Mouse (Mus musculus): ENCODE results near the gene Fgfrl1. TPM values are rescaled to one million over a fixed set of nuclear protein-coding genes. Genes with fewer than 3 reads are reported as not detected.

Gene Fgfrl1
- 10 to 100 TPM; 20.0 to 20.6 TPM for total RNA-seq (2021)

DNA sequence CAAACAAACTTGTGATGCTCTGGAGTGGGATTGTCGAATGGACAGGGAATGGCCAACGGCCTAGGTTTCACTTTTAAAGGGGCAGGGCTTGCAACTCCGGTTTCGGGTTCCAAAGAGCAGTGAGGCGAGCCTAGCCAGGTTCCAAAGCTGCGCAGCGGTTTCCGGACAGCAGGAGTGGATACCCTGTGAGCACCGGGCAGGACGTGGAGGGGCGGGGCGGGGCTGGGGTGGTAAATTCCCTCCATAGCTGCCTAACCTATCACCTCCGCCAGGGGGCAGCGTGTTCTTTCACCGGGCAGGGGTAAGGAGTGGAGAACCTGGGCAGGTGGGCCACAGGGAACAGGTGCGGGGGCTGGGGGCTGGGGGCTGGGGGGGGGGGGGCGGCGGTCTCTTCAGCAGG is at the start of gene Fgfrl1:
Gene Fgfrl1 (plus strand): TSS at position 112 of the 400 bp plus-strand sequence.
- no peak for DNase-seq (ENCODE audit: low spot score in 2 of 2)
- intact Hi-C loops (cut with DNase I) = loop anchor here (10.0 kb wide), 1 partner anchor 1403 kb away; the partner anchor contains the start of genes Gm35315 and Plcxd1

DNA sequence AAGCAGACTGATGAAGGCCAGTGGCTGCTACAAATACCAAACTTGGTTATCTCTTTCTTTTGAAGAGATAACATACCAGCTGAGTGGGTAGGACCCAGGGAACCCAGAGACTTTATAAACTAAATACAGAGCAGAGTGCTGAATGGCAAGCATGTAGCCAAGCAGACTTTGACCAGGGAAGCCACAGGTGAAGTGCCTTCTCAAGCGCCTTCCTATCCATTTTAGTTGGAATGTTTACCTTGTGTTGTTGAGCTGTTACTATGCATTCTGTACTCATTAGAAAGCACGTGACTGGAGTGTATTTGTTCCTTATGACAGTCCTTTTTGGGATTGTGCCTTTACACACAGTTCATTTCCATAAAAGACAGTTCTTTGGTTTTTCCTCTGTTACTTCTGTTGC is 48.5 kb upstream of the Fgfrl1 start:
- intact Hi-C loops (cut with DNase I) = loop anchor here (5.0 kb wide), 1 partner anchor 211 kb away; the partner anchor contains the start of gene Atp5k
- no peak for DNase-seq (ENCODE audit: low spot score in 2 of 2)

DNA sequence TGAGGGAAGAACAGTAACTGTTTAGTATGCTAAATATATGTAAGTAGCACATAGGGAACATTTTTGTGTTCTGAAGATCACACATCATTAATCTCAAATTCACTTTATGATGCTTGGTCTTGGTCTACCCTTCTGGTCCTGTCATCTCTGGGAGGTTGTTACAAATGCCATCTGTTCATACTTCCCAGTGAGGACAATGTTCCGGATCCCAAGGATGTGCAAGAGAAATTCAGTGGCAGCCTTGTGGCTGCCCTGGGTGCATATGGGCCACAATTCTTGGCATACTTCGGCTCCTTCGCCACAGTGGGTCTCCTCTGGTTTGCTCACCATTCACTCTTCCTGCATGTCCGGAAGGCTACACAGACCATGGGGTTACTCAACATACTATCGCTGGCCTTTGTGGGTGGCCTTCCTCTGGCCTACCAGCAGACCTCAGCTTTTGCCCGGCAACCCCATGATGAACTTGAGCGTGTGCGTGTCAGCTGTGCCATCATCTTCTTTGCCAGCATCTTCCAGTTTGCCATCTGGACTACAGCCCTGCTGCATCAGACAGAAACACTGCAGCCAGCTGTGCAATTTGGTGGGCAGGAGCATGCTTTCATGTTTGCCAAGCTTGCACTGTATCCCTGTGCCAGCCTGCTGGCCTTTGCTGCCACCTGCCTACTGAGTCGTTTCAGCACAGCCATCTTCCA is 46.4 kb upstream of the Fgfrl1 start:
- intact Hi-C loops (cut with DNase I) = no loop called here
- DNase-seq (ENCODE audit: low spot score in 2 of 2) = peak in 1 of 2 experiments; percentile 66

DNA sequence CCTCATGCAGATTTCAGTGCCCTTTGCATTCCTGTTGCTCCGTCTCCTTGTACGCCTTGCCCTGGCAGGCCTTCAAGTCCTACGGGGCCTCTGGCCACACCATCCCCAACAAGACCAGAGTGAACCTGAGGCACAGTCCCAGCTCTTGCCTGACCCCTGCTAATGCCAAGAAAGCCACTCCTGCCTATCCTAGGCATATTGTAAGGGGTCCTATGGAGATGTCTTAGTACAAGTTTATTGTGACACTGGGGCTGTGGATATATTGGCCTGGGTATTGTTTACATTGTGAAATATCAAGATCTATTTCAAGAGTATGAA is 45.9 kb upstream of the Fgfrl1 start:
- intact Hi-C loops (cut with DNase I) = no loop called here

DNA sequence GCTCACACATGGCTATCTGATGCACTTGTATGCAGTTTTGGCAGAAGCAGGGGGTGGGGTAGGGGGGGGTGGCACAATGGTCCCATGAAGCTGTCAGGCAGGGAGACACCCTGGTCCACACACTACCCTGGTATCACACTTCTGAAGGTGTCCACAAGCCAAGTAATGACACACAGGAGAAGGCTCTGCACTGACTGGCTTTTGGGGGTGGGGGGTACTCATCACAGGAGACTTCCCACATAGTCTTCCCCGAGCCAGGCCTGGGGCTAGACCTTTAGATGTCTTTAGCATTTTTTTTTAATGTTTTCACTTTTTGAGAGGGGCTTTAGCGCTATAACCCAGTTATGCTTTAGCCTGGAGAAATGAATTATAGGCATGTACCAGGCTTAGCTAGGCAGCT is 44.9 kb upstream of the Fgfrl1 start:
- intact Hi-C loops (cut with DNase I) = no loop called here
- no peak for DNase-seq (ENCODE audit: low spot score in 2 of 2)

More for the DNA sequence above, 45.9 kb upstream of the Fgfrl1 start:
- DNase-seq (ENCODE audit: low spot score in 2 of 2) = peak in 1 of 2 experiments; percentile 1

DNA sequence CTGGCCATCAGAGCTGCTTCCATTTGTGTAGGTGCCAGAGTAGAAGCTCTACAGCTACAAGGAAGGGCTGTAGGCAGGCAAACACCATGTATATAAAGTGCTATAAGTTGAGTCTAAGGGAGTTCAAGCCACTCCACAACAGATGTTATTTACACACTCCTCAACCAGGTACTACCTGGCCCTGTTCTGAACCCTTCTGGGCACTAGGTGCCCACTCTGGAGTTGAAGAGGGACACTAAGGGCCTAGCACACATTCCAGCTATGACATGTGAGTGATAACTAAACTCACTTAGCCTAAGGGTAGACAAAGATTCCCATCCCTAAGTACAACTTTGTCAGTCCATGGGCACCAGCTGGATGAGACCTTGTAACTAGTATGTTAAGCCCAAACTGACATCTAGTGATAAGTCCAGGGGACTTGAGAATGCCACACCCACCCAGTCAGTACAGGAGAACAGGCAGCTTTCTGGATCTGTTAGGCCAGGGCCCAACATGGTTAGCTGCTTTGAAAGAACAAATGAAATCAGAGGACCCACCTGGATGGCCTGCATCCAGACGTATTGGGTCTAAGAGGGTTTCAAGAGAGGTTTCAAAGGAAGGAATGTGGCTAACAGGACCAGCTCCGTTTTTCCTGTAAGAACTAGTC is 44.2 kb upstream of the Fgfrl1 start:
- DNase-seq (ENCODE audit: low spot score in 2 of 2) = peak in 1 of 2 experiments; percentile 1
- intact Hi-C loops (cut with DNase I) = no loop called here

DNA sequence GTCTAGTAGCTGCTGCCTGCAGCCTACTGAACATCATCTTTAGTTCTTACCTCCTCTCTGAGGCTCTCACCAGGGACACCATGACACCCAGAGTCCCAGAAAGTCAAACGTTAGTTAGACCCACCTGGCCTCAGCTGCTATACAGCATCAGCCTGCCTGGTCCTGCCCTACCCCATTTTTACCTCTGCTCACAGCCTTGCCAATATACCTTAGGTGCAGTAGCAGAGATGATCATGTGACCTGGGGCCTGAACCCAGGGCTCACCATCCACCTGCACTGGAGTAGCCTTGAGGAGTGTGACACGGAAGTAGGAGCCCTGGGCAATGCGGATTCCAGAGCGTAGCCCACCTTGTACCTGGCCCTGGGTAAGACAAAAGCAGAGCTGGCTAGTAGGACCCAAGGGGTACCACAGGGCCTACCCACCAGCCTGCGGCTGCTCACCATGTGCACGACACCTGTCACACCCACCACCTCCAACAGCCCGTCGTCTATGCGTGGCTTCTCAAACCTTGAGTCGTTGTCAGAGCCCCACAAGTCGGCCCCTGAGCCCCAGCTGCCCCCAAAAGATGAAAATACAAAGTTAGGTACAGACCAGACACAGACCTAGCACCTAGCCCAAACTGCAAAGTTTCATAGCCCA is 43.1 kb upstream of the Fgfrl1 start:
- no peak for DNase-seq (ENCODE audit: low spot score in 2 of 2)
- intact Hi-C loops (cut with DNase I) = no loop called here

DNA sequence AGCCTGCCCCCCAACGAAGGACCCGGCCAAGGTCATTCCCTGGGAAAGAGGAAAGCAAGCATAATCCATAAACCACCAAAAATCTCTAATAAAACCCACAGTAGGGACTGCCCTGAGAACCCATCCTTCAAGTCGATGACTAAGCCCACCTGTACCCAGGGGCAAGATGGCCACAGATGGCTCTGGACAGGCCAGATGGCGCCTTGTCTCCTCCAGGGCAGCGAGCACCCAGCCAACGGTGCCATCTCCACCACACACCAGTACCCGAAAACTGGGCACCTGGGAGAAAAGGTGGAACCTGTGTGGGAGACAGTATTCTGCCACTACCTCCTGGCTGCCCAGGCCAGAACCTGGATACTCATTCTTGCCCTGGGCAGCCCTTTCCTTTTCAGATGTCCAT is 41.8 kb upstream of the Fgfrl1 start:
- DNase-seq (ENCODE audit: low spot score in 2 of 2) = no peak
- intact Hi-C loops (cut with DNase I) = loop anchor here (5.0 kb wide), 1 partner anchor 223 kb away; no protein-coding TSS in a partner anchor

DNA sequence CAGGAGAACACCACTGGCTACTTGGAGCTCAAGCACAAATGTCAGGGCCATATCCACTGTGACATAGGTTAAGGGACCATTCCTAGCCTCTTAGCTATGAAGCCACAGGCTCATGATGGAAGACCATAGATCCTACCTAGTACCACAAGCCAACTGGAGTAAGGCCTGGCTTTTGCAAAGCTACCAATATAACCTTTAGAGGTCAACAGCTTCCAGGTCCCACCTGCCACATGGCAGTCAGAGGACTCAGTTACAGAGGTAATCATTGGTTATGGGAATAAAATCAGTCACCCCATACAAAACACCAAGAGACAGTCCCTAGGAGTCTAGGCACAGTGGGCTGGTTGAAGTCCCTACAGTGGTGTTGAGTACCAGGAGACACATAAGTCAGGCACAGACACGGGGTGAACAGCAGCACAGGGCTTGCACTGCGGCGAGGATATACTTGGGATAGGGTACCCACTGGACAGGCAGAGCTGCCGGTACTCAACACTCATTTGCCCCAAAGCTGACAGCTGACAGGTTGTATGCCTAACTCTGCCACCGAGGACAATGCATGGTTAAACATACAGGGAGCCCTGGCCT is 41.0 kb upstream of the Fgfrl1 start:
- DNase-seq (ENCODE audit: low spot score in 2 of 2) = no peak
- intact Hi-C loops (cut with DNase I) = loop anchor here (5.0 kb wide), 1 partner anchor 224 kb away; no protein-coding TSS in a partner anchor

DNA sequence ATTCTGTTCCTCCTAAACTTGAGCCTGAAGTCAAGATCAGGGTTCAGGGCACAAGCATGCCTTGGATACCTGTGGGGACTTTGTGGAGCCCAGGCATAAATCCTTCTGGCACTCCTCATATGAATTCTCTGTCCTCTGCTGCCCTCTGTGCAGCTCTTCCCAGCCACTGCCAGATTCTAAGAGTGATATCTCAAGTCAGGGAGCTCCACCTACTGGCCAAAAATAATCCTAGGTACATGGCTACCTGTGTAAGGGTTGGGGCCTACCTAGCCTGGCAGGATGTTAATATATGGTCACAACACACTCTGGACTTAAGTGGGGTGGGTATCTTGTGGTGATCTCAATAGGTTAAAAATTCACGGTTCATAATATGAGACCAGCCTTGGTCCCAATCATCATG is 40.4 kb upstream of the Fgfrl1 start:
- intact Hi-C loops (cut with DNase I) = loop anchor here (5.0 kb wide), 1 partner anchor 225 kb away; no protein-coding TSS in a partner anchor
- DNase-seq (ENCODE audit: low spot score in 2 of 2) = peak; percentile 52 to 78

DNA sequence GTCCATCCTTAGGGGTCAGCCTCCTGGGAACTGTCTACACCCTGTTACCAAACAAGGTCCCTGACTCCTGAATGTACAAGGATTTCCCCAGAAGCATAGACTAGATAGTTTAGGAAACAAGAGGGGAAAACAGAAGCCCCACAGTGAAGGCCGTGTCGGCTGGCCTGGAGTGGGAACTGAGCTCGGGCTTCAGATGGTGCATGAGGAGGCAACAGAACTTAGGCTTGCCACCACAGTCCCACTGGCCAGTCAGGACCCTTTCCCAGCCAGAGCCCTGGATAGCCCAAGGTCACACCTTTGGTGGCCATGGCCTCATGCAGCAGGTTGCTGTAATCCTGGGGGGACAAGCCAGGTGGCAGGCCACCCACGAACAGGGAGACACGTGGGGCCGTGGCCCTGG is 38.8 kb upstream of the Fgfrl1 start:
- intact Hi-C loops (cut with DNase I) = loop anchor here (5.0 kb wide), 1 partner anchor 226 kb away; no protein-coding TSS in a partner anchor
- DNase-seq (ENCODE audit: low spot score in 2 of 2) = no peak

DNA sequence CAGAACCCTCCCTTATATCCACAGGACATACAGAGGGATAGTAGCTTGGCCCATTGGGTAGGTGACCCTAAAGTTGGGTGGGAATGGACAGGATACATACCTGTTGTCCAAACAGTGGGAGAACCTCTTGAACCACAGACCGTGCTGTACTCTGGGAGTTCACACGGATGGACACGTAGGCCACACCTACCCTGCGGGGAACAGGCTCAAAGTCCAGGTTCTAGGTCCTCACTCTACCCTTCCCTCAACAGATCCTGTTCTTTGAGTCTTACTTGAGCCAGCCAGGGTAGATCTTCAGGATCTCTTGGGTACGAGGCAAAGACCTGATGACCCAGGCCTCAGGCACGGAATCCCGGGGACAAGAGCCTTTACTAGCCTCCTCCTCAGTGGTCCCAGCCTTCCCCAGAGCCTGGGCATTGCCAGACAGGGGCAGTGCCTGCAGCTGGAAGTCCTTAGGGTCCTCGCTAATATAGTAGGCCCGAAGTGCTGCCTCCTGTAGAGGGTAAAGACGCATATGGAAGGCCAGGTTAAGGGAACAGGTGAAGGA is 37.7 kb upstream of the Fgfrl1 start:
- no peak for DNase-seq (ENCODE audit: low spot score in 2 of 2)
- intact Hi-C loops (cut with DNase I) = loop anchor here (5.0 kb wide), 1 partner anchor 227 kb away; no protein-coding TSS in a partner anchor

DNA sequence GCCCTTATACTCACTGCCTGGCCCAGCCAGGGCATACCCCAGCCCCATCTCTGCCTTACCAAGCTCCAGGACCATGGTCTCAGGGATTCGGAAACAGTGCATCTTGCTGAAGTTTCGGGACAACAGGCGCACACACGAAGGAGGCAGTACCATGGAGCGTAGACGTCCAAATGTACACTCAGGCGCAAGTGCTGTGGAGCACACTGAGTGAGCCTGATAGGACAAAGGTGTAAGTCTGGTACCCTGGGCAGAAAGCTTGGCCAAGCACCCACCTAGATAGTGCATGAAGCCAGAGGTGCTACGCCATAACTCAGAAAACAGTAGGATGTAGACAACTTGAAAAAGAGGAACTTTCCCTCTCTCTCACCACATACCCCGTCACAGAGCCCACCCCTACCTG is 36.8 kb upstream of the Fgfrl1 start:
- intact Hi-C loops (cut with DNase I) = no loop called here
- DNase-seq (ENCODE audit: low spot score in 2 of 2) = no peak

DNA sequence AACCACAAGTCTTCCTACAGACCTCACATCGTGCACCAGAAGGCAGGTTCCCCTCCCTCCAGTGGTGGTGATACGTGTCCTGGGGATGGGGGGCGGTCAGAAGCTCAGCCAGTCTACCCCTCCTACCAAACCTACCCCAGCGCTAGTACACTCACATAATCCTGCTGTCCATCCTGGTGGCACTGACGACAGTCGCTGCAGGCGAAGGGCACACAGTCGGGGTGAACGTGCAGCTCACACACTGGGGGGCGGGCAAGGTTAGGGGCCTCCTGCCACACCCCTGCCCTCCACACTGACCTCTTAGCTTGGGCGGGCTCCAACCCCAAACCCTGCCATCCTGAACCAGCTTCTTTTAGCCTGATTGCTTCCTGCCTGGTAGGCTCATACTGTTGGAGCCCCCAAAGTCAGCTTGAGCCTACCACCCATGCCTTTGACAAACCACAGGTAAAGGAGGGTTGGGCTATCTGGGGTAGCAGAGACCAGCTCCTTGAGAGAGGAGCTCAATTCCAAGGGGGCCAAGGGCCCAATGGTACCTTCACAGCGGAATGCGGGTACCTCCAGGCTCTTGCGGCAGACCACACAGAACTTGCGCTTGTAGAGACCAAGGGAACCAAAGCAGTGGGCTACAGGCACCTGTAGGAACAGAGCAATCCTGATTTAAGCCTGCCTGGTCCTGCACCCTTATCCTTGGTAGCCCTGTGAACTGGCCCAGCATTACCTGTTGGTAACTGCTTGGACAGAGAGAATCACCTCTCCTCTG is 36.1 kb upstream of the Fgfrl1 start:
- DNase-seq (ENCODE audit: low spot score in 2 of 2) = no peak
- intact Hi-C loops (cut with DNase I) = no loop called here

DNA sequence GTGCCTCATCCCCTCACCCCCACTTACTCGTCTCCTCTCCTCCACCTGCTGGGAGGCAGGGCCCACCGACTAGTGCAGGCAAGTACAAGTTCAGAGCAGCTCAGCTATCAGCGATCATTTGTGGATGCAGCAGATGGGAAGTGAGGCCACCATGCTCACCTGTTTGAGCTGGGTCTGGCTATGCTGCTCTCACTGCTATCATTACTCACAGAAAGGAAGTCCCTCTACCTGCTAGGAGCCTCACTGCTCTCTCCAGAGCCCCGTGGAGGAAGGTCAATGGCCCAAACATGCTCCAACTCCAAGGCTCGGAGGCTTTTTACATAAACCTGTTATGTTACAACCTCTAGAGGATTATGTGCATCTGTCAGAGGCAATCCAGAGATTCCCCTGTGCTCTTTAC is 34.8 kb upstream of the Fgfrl1 start:
- DNase-seq (ENCODE audit: low spot score in 2 of 2) = no peak
- intact Hi-C loops (cut with DNase I) = no loop called here

DNA sequence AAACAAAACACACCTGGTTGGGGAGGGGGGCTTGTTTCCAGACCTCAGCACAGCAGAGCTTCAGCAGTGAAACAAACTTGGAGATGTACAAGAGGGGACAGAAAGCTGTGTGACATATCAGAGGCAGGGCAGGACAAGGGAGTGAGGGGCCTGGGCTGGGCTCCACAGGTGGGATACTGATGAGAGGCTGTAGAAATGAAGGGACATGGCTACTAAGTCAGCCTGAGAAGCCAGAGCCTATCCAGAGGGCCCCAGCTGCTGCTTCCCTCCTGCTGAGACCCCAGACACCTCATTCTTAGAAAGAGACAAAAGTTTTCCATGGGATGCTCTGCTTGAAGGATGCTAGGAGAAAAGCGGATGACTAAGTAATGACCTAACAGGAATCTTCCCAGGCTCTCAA is 33.6 kb upstream of the Fgfrl1 start:
- intact Hi-C loops (cut with DNase I) = no loop called here
- no peak for DNase-seq (ENCODE audit: low spot score in 2 of 2)

DNA sequence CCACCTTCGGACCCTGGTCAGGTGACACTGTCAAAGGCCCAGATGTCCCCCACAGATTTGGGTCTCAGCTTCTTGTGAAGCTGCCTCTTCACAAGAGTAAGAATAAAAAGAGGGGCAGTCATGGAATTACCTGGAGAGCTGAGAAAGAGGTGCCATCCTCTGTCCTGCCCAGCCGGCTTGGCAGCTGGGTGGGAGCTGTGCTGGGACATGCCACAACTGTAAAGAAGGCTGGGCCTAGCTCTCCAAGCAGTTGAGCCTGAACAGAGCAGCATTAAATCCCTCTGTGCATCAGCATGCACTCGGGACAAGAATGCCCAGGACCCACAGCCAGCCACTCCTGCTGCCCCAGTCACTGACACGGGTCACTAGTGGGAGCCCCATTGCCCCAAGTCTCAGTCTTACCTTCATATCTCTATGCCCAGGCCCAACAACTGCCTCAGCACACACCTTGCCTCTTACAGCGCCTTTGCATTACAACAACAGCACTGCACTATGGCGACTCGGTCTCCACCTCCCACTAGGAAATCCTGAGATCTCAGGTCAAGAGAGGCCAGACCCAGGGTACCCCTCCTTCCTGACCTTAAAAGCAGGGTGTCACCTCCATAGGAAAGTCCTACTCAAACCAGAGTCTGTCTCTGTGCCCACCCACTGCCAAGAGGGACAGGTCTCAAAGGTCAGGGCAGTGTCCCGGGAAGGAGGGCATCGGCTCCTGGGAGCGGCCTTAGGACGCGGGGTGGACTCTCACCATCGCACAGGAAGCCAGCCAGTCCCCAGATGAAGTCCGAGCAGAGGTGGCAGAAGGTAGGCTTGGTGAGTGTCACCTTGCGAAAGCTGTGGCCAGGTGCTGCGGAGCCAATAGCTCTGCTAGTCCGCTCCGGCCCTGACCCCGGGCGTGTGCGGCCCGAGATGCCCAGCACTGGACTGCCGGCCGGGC is 32.2 kb upstream of the Fgfrl1 start, which contains the start of gene Idua:
Gene Idua (plus strand): TSS at position 634 of the 934 bp plus-strand sequence.
- intact Hi-C loops (cut with DNase I) = no loop called here
- no peak for DNase-seq (ENCODE audit: low spot score in 2 of 2)

DNA sequence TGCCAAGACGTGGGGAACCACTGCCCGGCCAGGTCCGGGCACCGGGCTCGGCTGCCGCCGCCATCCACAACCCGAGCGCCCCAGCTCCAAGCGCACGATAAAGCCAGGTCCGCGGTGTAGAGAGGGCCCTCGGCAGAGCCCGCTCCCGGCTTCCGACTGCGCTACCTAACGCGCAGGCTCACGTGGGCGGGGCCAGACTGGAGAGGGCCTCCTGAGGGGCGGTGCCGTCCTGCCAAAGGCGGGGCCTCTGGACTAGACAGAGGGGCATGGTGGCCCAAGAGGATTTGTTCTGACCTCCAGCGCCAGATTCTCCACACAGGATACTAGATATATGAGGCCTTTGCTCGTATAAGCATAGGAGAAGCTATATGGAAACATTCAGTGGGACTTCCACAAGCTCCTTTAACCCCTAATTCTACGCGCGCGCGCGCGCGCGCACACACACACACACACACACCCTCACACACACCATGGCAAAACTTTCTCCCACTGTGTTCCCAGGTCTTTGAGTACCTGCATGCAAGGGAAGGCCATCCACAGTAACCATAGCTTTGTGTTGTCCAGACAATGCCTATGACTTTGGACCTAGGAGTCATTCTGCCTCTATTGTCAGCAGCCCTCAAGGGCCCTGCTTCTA is 31.4 kb upstream of the Fgfrl1 start:
- intact Hi-C loops (cut with DNase I) = no loop called here
- DNase-seq (ENCODE audit: low spot score in 2 of 2) = peak; percentile 89 to 93

Measured in left cerebral cortex, postnatal 25 days (tissue).